Mouse (Mus musculus): ENCODE data around the gene Focad.

DNA sequence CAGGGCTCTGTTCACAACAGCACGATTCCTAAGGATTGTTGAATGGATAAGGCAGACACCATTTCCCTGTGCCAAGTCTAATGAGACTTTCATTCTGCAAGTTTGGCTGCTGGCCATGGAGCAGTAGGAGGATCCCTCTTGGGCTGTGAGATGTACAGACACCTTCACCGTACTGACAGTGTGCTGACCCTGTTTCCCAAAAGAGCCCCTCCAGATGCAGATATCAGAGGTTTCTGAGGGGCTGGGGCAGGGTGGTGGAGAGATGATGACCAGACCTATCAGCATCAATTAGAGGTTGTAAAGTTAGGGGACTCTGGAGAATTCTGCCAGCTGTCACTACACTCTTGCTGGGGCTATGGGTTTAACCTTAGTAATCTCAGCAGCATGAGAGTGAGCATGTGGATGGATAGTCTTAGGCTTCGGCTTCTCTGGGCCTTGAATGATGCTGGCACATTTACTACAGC is 115.0 kb downstream of the Focad start:
- TF ChIP-seq POLR2A (IDR thresholded peaks at IDR 0.05; ENCODE audit: borderline replicate concordance, insufficient read depth, low read length) (no peak), CTCF (IDR thresholded peaks at IDR 0.05; ENCODE audit: borderline replicate concordance, insufficient read depth, low read depth, low read length) (no peak)

Data from cerebellum, adult 2 months (tissue).